Mouse (Mus musculus) heart, embryonic 12.5 days (tissue): ENCODE results near the gene Tmem117. TPM values are rescaled to one million over a fixed set of nuclear protein-coding genes. Genes with fewer than 3 reads are reported as not detected.

Source experiments
- polyA plus RNA-seq: library from polyadenylated mRNA; unstranded; fragments of >200 nt; fragmentation: Nextera tagmentation; extraction: Ambion mirVana; gene quantifications from 2 replicates; pipeline ENCODE4 v1.2.1, GENCODE M21; 2016

The Tmem117 gene
- polyA plus RNA-seq, 1 experiment from 2014 or later, result 1.7 TPM

Other genes with a start within 250 kb of the Tmem117 start
- 1.3 and 1.6 TPM in 2 replicates for gene Adamts20, start 163.8 kb upstream of the Tmem117 start, polyA plus RNA-seq
- gene Pus7l, start 85.7 kb upstream of the Tmem117 start, polyA plus RNA-seq, result 5.8 and 6.4 TPM in 2 replicates
- 3.8 and 4.7 TPM in 2 replicates for gene Irak4, start 85.6 kb upstream of the Tmem117 start, polyA plus RNA-seq
- 48.0 and 48.7 TPM in 2 replicates for gene Twf1, start 39.3 kb upstream of the Tmem117 start, polyA plus RNA-seq